ENCODE assay signal across 20 mouse cellular contexts in the genomic region with DNA sequence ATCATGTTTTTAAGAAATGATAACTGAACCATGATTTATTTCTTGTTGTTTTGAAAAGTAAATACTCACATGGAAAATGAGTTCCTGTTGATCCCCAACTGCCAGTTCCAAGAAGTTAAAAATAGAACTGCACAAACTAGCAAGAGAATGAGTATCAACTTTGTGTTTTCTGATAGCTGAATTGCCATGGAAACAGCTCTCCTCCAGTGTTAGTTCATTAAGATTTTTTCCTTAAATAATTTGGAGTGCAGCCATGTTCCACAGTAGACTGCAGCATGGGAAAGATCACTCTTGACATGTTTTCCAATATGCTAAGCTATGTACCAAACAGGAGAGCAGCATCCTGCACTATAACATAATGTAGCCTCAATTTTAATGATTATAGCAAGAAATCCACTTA.
DNase-seq lines count a peak whose midpoint lies in the region; ATAC-seq and TF ChIP-seq lines count a peak whose summit lies in the region.
"Had no signal": no experiment of that assay in that cellular context is flagged by ENCODE, and none has a peak within 500 bp of the region (broad histone marks: within the 10 kb centered on the region; RNA-seq: fewer than 3 reads in every experiment).

No protein-coding gene starts in this region.

- no peak overlapping the region for H3K9ac ChIP-seq in forebrain, embryonic 15.5 days (replicated peaks)
- no peak overlapping the region for H3K9ac ChIP-seq in kidney, postnatal 0 days (ENCODE audit: low read depth, low read length)
- no peak overlapping the region for H3K9ac ChIP-seq in midbrain, postnatal 0 days (replicated peaks; ENCODE audit: low read length, poor library complexity, severe bottlenecking)
- H3K9ac ChIP-seq in midbrain, embryonic 11.5 days (ENCODE audit: low read length), result no peak overlapping the region
- H3K9ac ChIP-seq: kidney, embryonic 15.5 days had no signal

- TF ChIP-seq CTCF in kidney, postnatal 0 days (IDR thresholded peaks at IDR 0.05; ENCODE audit: low read depth), result no peak
- no peak for TF ChIP-seq CTCF in midbrain, postnatal 0 days (IDR thresholded peaks at IDR 0.05)

- no peaks in the 10 kb centered on the region for H3K27me3 ChIP-seq in forebrain, embryonic 15.5 days
- H3K27me3 ChIP-seq in forebrain, embryonic 10.5 days (ENCODE audit: poor library complexity, severe bottlenecking), result no peaks in the 10 kb centered on the region
- no peaks in the 10 kb centered on the region for H3K27me3 ChIP-seq in kidney, postnatal 0 days (ENCODE audit: insufficient read depth, low read length)
- H3K27me3 ChIP-seq in midbrain, postnatal 0 days (ENCODE audit: insufficient read depth, low read length), result no peaks in the 10 kb centered on the region
- H3K27me3 ChIP-seq in midbrain, embryonic 11.5 days (ENCODE audit: control insufficient read depth, insufficient read depth, low read length), result no peaks in the 10 kb centered on the region
- H3K27me3 ChIP-seq: kidney, embryonic 15.5 days had no signal

- no peaks in the 10 kb centered on the region for H3K4me1 ChIP-seq in forebrain, embryonic 15.5 days
- 0 out of 2 replicates have a peak, but pooled peaks cover 3% of the 10 kb centered on the region for H3K4me1 ChIP-seq in forebrain, embryonic 10.5 days
- no peaks in the 10 kb centered on the region for H3K4me1 ChIP-seq in kidney, postnatal 0 days (replicated peaks; ENCODE audit: insufficient read depth, low read length)
- H3K4me1 ChIP-seq in midbrain, postnatal 0 days (ENCODE audit: insufficient read depth, low read length), result no peaks in the 10 kb centered on the region
- no peaks in the 10 kb centered on the region for H3K4me1 ChIP-seq in midbrain, embryonic 11.5 days (ENCODE audit: control insufficient read depth, insufficient read depth, low read length)
- H3K4me1 ChIP-seq: kidney, embryonic 15.5 days had no signal

- no peak overlapping the region for H3K4me2 ChIP-seq in forebrain, embryonic 15.5 days (replicated peaks)
- H3K4me2 ChIP-seq in kidney, postnatal 0 days (ENCODE audit: low read length), result no peak overlapping the region
- H3K4me2 ChIP-seq in midbrain, postnatal 0 days (ENCODE audit: low read depth, low read length, poor library complexity, severe bottlenecking), result no peak overlapping the region
- no peak overlapping the region for H3K4me2 ChIP-seq in midbrain, embryonic 11.5 days
- H3K4me2 ChIP-seq: heart, embryonic 11.5 days; kidney, embryonic 15.5 days; liver, embryonic 11.5 days had no signal

- peak; percentile 78 for ATAC-seq in forebrain, embryonic 15.5 days (replicated peaks)
- no peak for ATAC-seq in kidney, postnatal 0 days (replicated peaks; ENCODE audit: low FRiP score, low read depth)
- no peak for ATAC-seq in midbrain, postnatal 0 days (ENCODE audit: low FRiP score)
- ATAC-seq in midbrain, embryonic 11.5 days (ENCODE audit: low FRiP score), result no peak
- ATAC-seq in CD4-positive, CD25-positive, alpha-beta regulatory T cell, adult 4 months, result no peak
- ATAC-seq: activated CD4-positive, CD25-positive, alpha-beta regulatory T cell, adult 4 months; Patski had no signal

- no peaks in the 10 kb centered on the region for H3K9me3 ChIP-seq in forebrain, embryonic 15.5 days
- H3K9me3 ChIP-seq in forebrain, embryonic 10.5 days, result no peaks in the 10 kb centered on the region
- no peaks in the 10 kb centered on the region for H3K9me3 ChIP-seq in kidney, postnatal 0 days (replicated peaks; ENCODE audit: low read length)
- H3K9me3 ChIP-seq in midbrain, postnatal 0 days (ENCODE audit: low read length), result no peaks in the 10 kb centered on the region
- H3K9me3 ChIP-seq in midbrain, embryonic 11.5 days (ENCODE audit: control insufficient read depth, low read length), result no peaks in the 10 kb centered on the region
- H3K9me3 ChIP-seq: kidney, embryonic 15.5 days had no signal

- H3K36me3 ChIP-seq in forebrain, embryonic 15.5 days, result no peaks in the 10 kb centered on the region
- no peaks in the 10 kb centered on the region for H3K36me3 ChIP-seq in forebrain, embryonic 10.5 days (replicated peaks)
- no peaks in the 10 kb centered on the region for H3K36me3 ChIP-seq in kidney, postnatal 0 days (ENCODE audit: insufficient read depth, low read length)
- H3K36me3 ChIP-seq in midbrain, postnatal 0 days (ENCODE audit: insufficient read depth, low read length), result no peaks in the 10 kb centered on the region
- no peaks in the 10 kb centered on the region for H3K36me3 ChIP-seq in midbrain, embryonic 11.5 days (ENCODE audit: control insufficient read depth, insufficient read depth, low read length)
- H3K36me3 ChIP-seq: kidney, embryonic 15.5 days had no signal

- no peak overlapping the region for H3K27ac ChIP-seq in forebrain, embryonic 15.5 days (replicated peaks)
- no peak overlapping the region for H3K27ac ChIP-seq in forebrain, embryonic 10.5 days
- no peak overlapping the region for H3K27ac ChIP-seq in kidney, postnatal 0 days
- no peak overlapping the region for H3K27ac ChIP-seq in midbrain, postnatal 0 days (ENCODE audit: low read depth, low read length)
- H3K27ac ChIP-seq in midbrain, embryonic 11.5 days (ENCODE audit: low read depth, low read length), result no peak overlapping the region
- H3K27ac ChIP-seq: kidney, embryonic 15.5 days had no signal

- H3K4me3 ChIP-seq in forebrain, embryonic 15.5 days, result no peak overlapping the region
- H3K4me3 ChIP-seq in forebrain, embryonic 10.5 days, result no peak overlapping the region
- no peak overlapping the region for H3K4me3 ChIP-seq in kidney, postnatal 0 days (replicated peaks; ENCODE audit: low read depth, low read length)
- H3K4me3 ChIP-seq in midbrain, postnatal 0 days (ENCODE audit: low read depth, low read length), result no peak overlapping the region
- no peak overlapping the region for H3K4me3 ChIP-seq in midbrain, embryonic 11.5 days (ENCODE audit: low read depth, low read length)
- H3K4me3 ChIP-seq: kidney, embryonic 15.5 days had no signal

- DNase-seq in forebrain, embryonic 10.5 days (ENCODE audit: extremely low spot score, low spot score), result no peak
- peak; percentile 84 for DNase-seq in kidney, postnatal 0 days (ENCODE audit: low spot score)
- no peak for DNase-seq in kidney, postnatal 25 days
- peak; percentile 54 for DNase-seq in midbrain, postnatal 0 days (ENCODE audit: low spot score)
- DNase-seq in midbrain, embryonic 11.5 days (ENCODE audit: low spot score, missing footprints), result no peak
- DNase-seq in thymus, postnatal 0 days (ENCODE audit: low spot score), result no peak
- DNase-seq: adrenal gland, postnatal 36 days; cerebellum, postnatal 10 days; gastrocnemius, postnatal 25 days; heart, postnatal 4 days; left cerebral cortex, postnatal 4 days; midbrain, embryonic 14.5 days; thymus, adult 18-20 months had no signal

Comparison
In these comparisons a context has a peak if more than half of its experiments do, and no peak if none do; other contexts are left out.
1. DNase-seq: peak in kidney, postnatal 0 days (single experiment) and midbrain, postnatal 0 days (single experiment); none in forebrain, embryonic 10.5 days (single experiment), kidney, postnatal 25 days (0 of 2), midbrain, embryonic 11.5 days (single experiment) and thymus, postnatal 0 days (single experiment).